Mouse (Mus musculus) small intestine, adult 2 months (tissue): ENCODE measurements around the gene Ahnak2.

Source experiments
- CTCF ChIP-seq: fragments of 200-500 bp; IDR thresholded peaks from 2 replicates; pipeline ENCODE4 v1.5.1; 2012; ENCODE audit warnings: low read depth, mild to moderate bottlenecking, control low read depth, inconsistent platforms, low read length, moderate library complexity, mixed read lengths; ENCODE audit not compliant: insufficient replicate concordance, insufficient read length; ENCODE audit errors: extremely low read depth
- POLR2A ChIP-seq: fragments of 200-500 bp; IDR thresholded peaks from 2 replicates; pipeline ENCODE4 v1.6.1; 2012; ENCODE audit warnings: low read depth, mild to moderate bottlenecking, control low read depth, inconsistent platforms, low read length, moderate library complexity

DNA sequence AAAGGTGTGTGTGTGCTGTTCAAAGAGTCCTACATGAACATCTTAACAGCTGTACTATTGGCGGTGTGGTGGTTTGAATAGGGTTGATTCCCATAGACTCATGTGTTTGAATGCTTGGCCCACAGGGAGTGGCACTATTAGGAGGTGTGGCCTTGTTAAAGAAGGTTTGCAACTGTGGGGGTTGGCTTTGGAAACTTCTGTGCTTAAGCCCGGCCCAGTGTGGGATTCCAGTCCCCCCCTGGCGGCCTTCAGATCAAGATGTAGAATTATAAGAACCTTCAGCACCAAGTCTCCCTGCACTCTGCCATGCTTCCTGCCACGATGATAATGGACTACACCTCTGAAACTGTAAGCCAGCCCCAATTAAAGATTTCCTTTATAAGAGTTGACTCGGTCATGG, 30.0 kb upstream of the Ahnak2 start:
- TF ChIP-seq CTCF (no peak), POLR2A (no peak)
